Mouse (Mus musculus) hindbrain, embryonic 14.5 days (tissue): Measurements from ENCODE around the gene Aff4. TPM values are rescaled to one million over a fixed set of nuclear protein-coding genes. Genes with fewer than 3 reads are reported as not detected.
"Not testable (repeated sequence)": the region's sequence is repeated elsewhere in the genome, so short reads cannot be mapped to it uniquely, and the experiment has no call there.

Experiments used
- ATAC-seq: fragments of 200-750 bp; cut with Nextera tagmentation; 2 replicates; pipeline ENCODE4 v1.8.0; 2017; ENCODE audit warnings: moderate number of reproducible peaks, mild to moderate bottlenecking, moderate TSS enrichment, moderate library complexity; ENCODE audit not compliant: low FRiP score
- DNase-seq: peaks from one replicate; pipeline ENCODE4 v3.0.0-alpha.2; 2015; ENCODE audit warnings: low spot score
- H3K27ac ChIP-seq: fragments of 300-500 bp; sonication (generic); 2 replicates; pipeline ENCODE4 v1.5.1; 2014; ENCODE audit warnings: mild to moderate bottlenecking, moderate library complexity
- H3K27me3 ChIP-seq: fragments of 300-500 bp; sonication (generic); 2 replicates; pipeline ENCODE4 v1.6.1; 2014; ENCODE audit warnings: mild to moderate bottlenecking, low read length, mixed read lengths; ENCODE audit not compliant: control insufficient read depth, insufficient read depth
- H3K36me3 ChIP-seq: fragments of 300-500 bp; sonication (generic); replicated peaks from 2 replicates; pipeline ENCODE4 v1.6.1; 2014; ENCODE audit not compliant: control insufficient read depth, insufficient read depth
- H3K4me1 ChIP-seq: fragments of 300-500 bp; sonication (generic); replicated peaks from 2 replicates; pipeline ENCODE4 v1.6.1; 2014; ENCODE audit warnings: antibody characterized with exemption, low read length, mixed read lengths; ENCODE audit not compliant: control insufficient read depth, insufficient read depth
- H3K4me2 ChIP-seq: fragments of 300-500 bp; sonication (generic); replicated peaks from 2 replicates; pipeline ENCODE4 v1.6.1; 2014; ENCODE audit warnings: mild to moderate bottlenecking, moderate library complexity
- H3K4me3 ChIP-seq: fragments of 300-500 bp; sonication (generic); replicated peaks from 2 replicates; pipeline ENCODE4 v1.5.1; 2014; ENCODE audit warnings: mild to moderate bottlenecking, low read length
- H3K9ac ChIP-seq: fragments of 300-500 bp; sonication (generic); 2 replicates; pipeline ENCODE4 v1.6.1; 2014
- H3K9me3 ChIP-seq: fragments of 300-500 bp; sonication (generic); 2 replicates; pipeline ENCODE4 v1.6.1; 2016; ENCODE audit warnings: low read length; ENCODE audit not compliant: control insufficient read depth
- WGBS: fragments of 180-500 bp; shearing (Covaris S2); extraction: QIAGEN DNeasy Blood & Tissue Kit; methylation state at CpG from one replicate; pipeline ENCODE4 v1.1.7; 2014; 5-methylcytosine and 5-hydroxymethylcytosine counted together
- polyA plus RNA-seq: library from polyadenylated mRNA; unstranded; fragments of >200 nt; fragmentation: Nextera tagmentation; extraction: Ambion mirVana; gene quantifications from 2 replicates; pipeline ENCODE4 v1.2.1, GENCODE M21; 2014

Gene Aff4
- polyA plus RNA-seq, 1 experiment from 2014 or later: 90.6 TPM

GRCm38 (mm10) chr11:53335505-53336181 lies 15.0 kb upstream of the Aff4 start:
- DNase-seq (no peak), ATAC-seq (no peak)
- H3K27ac ChIP-seq: no peak overlapping the region
- no peak overlapping the region for H3K4me3 ChIP-seq
- H3K36me3 ChIP-seq: peaks cover 27% of the 10 kb centered on the region
- no peak overlapping the region for H3K9ac ChIP-seq
- no peaks in the 10 kb centered on the region for H3K27me3 ChIP-seq
- H3K4me2 ChIP-seq: no peak overlapping the region
- H3K9me3 ChIP-seq: no peaks in the 10 kb centered on the region
- H3K4me1 ChIP-seq: no peaks in the 10 kb centered on the region
- 54% methylated on average over 3 of the region's 3 CpGs for WGBS

DNA sequence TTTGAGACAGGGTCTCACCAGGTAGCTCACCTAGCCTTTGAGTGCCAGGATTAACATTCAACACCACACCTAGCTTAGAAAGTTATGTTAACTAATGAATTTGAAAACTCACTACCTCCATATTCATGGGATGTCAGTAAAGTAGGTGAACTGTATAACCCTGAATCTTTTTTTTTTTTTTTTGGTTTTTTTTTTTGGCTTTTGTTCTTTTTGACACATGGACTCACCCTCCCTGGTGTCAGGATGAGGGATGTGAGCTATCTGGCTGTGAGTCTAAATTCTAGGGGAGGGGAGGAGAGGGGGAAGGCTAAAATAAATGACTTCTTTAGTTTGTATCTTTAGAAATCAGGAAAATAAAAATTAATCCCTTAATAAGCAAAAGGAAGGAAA lies 14.5 kb upstream of the Aff4 start:
- ATAC-seq: no peak
- Histone ChIP-seq H3K4me3 (no peak overlapping the region), H3K36me3 (peaks cover 21% of the 10 kb centered on the region), H3K27me3 (no peaks in the 10 kb centered on the region), H3K9ac (no peak overlapping the region), H3K27ac (no peak overlapping the region), H3K4me2 (no peak overlapping the region), H3K4me1 (no peaks in the 10 kb centered on the region), H3K9me3 (no peaks in the 10 kb centered on the region)
- DNase-seq: no peak

GRCm38 (mm10) chr11:53336924-53337323 lies 13.7 kb upstream of the Aff4 start:
- no peak for ATAC-seq
- Histone ChIP-seq H3K4me1 (no peaks in the 10 kb centered on the region), H3K9ac (no peak overlapping the region), H3K4me3 (no peak overlapping the region), H3K27me3 (no peaks in the 10 kb centered on the region), H3K36me3 (peaks cover 14% of the 10 kb centered on the region), H3K9me3 (no peaks in the 10 kb centered on the region), H3K27ac (no peak overlapping the region), H3K4me2 (no peak overlapping the region)
- whole genome bisulfite sequencing: 76% methylated on average over 1 of the region's 1 CpGs
- no peak for DNase-seq

DNA sequence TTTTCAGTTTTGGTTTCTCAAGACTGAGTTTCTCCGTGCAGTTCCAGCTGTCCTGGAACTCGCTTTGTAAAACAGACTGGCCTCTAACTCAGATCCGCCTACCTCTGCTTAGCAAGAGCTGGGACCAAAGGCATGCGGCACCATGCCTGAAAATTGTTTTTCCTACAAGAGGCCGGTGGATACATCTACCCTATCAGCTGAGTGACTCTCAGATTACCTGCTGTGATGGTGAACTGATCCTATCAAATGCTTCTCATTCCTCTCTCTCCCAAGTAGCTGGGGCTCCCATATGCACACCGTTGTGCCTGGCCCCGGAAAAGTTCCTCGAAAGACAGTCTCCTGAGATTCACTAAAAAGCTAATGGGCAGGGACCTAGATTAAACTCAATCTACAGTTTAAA lies 12.9 kb upstream of the Aff4 start:
- H3K27ac ChIP-seq: no peak overlapping the region
- ATAC-seq: no peak
- no peaks in the 10 kb centered on the region for H3K9me3 ChIP-seq
- no peak overlapping the region for H3K4me2 ChIP-seq
- DNase-seq: no peak
- peaks cover 8% of the 10 kb centered on the region for H3K36me3 ChIP-seq
- WGBS: 76% methylated on average over 8 of the region's 8 CpGs
- H3K4me3 ChIP-seq: no peak overlapping the region
- no peaks in the 10 kb centered on the region for H3K27me3 ChIP-seq
- no peak overlapping the region for H3K9ac ChIP-seq
- H3K4me1 ChIP-seq: no peaks in the 10 kb centered on the region

DNA sequence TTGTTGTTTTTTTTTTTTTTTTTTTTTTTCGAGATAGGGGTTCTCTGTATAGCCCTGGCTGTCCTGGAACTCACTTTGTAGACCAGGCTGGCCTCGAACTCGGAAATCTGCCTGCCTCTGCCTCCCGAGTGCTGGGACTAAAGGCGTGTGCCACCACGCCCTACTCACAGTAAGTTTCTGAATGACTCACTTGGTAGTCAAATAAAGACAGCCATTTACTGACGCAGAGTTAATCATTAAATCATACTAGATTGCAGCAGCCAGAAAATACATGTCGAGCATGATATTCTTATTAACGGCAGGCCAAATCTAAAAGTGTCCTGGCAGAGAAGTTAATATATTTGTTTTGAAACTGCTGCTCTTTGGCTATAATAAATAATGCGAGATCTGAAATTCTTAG lies 9.6 kb upstream of the Aff4 start:
- H3K36me3 ChIP-seq, H3K4me3 ChIP-seq, H3K4me1 ChIP-seq, H3K4me2 ChIP-seq, DNase-seq, H3K27ac ChIP-seq, H3K9ac ChIP-seq, H3K27me3 ChIP-seq, ATAC-seq, H3K9me3 ChIP-seq: not testable (repeated sequence)
- WGBS: 93% methylated on average over 10 of the region's 10 CpGs

DNA sequence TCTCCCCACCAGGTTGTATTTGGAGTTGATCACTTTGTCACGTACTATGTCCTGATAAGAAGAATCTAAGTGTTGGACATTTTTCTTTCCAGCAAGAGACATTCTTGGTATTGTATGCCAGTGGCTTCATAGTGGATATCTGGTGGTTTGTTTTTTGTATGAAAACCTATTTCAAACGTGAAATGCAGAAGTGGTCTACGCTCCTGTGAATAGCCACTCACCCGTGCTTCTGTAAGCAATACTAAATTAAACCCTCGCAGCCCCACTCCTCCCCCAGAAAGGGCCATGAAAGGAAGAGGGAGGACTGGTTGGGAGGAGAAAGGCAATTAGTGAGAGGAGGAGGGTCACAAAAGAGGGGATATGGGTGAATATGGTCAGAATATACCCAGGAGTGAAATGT lies 7.9 kb upstream of the Aff4 start:
- 75% methylated on average over 5 of the region's 5 CpGs for whole genome bisulfite sequencing
- H3K27me3 ChIP-seq: no peaks in the 10 kb centered on the region

GRCm38 (mm10) chr11:53345328-53345727 lies 5.3 kb upstream of the Aff4 start:
- Histone ChIP-seq H3K27ac (no peak overlapping the region), H3K4me2 (no peak overlapping the region), H3K36me3 (no peaks in the 10 kb centered on the region), H3K9me3 (no peaks in the 10 kb centered on the region), H3K27me3 (no peaks in the 10 kb centered on the region), H3K9ac (no peak overlapping the region), H3K4me3 (no peak overlapping the region), H3K4me1 (no peaks in the 10 kb centered on the region)
- 53% methylated on average over 5 of the region's 5 CpGs for WGBS
- ATAC-seq (no peak), DNase-seq (no peak)

More for the DNA sequence above, 7.9 kb upstream of the Aff4 start:
- H3K4me3 ChIP-seq: no peak overlapping the region
- no peak overlapping the region for H3K4me2 ChIP-seq
- no peaks in the 10 kb centered on the region for H3K9me3 ChIP-seq
- no peaks in the 10 kb centered on the region for H3K36me3 ChIP-seq
- no peaks in the 10 kb centered on the region for H3K4me1 ChIP-seq
- no peak overlapping the region for H3K27ac ChIP-seq
- no peak overlapping the region for H3K9ac ChIP-seq
- DNase-seq (no peak), ATAC-seq (no peak)

- Histone ChIP-seq H3K9ac (no peak overlapping the region), H3K27me3 (no peaks in the 10 kb centered on the region), H3K36me3 (no peaks in the 10 kb centered on the region), H3K4me3 (no peak overlapping the region), H3K4me1 (no peaks in the 10 kb centered on the region), H3K4me2 (no peak overlapping the region), H3K27ac (no peak overlapping the region), H3K9me3 (no peaks in the 10 kb centered on the region)
- ATAC-seq (no peak), DNase-seq (no peak)
- WGBS: 74% methylated on average over 2 of the region's 2 CpGs
Measured at GRCm38 (mm10) chr11:53345738-53346137, 4.9 kb upstream of the Aff4 start.

DNA sequence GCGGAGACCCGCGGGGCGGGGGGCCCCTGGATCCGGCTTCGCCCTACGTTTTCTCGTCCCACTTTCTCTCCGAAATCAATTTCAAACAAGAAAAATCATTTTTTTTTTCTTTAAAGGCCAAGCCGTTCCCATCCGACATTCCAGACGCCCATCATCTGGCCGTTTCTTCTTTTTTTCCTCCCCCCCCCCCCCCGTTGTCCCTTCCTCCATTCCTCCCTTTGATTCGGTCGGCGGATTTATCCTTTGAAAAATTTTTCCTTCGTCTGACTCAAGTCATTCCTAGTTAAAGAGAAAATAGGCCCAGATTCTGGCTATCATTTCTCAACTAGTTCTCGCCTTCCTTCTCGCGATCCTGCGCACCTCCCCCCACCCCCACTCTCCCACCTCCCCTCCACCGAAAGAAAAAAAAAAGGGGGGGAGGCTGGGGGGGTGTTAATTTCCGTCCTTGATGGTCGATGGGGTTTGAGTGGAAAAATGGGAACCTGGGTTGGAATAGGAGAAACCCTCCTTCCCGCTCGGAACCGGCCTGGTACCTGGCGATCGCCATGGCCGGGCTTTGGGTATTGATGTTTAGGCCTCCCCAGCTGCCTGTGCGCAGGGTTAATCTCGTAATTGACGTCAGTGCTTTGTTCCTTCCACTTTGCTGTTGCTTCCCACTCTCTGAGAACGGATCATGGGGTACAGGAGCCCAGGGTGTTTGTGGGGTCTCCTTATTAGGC lies 750 bp downstream of the Aff4 start:
- peak overlapping the region; percentile 67 for H3K4me2 ChIP-seq
- DNase-seq: peak; percentile 74
- H3K27me3 ChIP-seq: no peaks in the 10 kb centered on the region
- H3K9me3 ChIP-seq: no peaks in the 10 kb centered on the region
- no peaks in the 10 kb centered on the region for H3K36me3 ChIP-seq
- H3K27ac ChIP-seq: peak overlapping the region; percentile 99
- H3K4me3 ChIP-seq: peak overlapping the region; percentile 99
- ATAC-seq: no peak
- H3K9ac ChIP-seq: peak overlapping the region; percentile 100
- H3K4me1 ChIP-seq: peaks cover 23% of the 10 kb centered on the region
- WGBS: under 1% methylated on average over 35 of the region's 35 CpGs
